Mouse (Mus musculus): Measurements from ENCODE around the gene Efnb3.

- no peak for TF ChIP-seq CEBPB (IDR thresholded peaks at IDR 0.05; ENCODE audit: insufficient read depth, poor library complexity, severe bottlenecking)
- no peak for TF ChIP-seq POLR2A (IDR thresholded peaks at IDR 0.05; ENCODE audit: insufficient read length, low read depth)
- TF ChIP-seq E2F4 (IDR thresholded peaks at IDR 0.05; ENCODE audit: insufficient read depth) = no peak
These were observed 46.4 kb upstream of the Efnb3 start for GRCm38 (mm10) chr11:69606491-69606795.

Measured in myocyte (in vitro differentiated cells).